Mouse (Mus musculus) activated CD4-positive, CD25-positive, alpha-beta regulatory T cell, adult 4 months (primary cell): Measurements from ENCODE around the gene Tuba3b. TPM values are rescaled to one million over a fixed set of nuclear protein-coding genes. Genes with fewer than 3 reads are reported as not detected.

Source experiments
- ATAC-seq: one replicate; pipeline ENCODE4 v1.8.0; 2017
- polyA plus RNA-seq, 2 experiments: library from polyadenylated mRNA; unstranded; fragments of 100-300 nt; shearing (Covaris generic); gene quantifications; one replicate each; pipeline ENCODE4 v1.2.1; 2017

Gene Tuba3b
- polyA plus RNA-seq, 2 experiments from 2014 or later = not detected

GRCm38 (mm10) chr6:145607746-145608145 lies 7.8 kb upstream of the Tuba3b start:
- no peak for ATAC-seq

DNA sequence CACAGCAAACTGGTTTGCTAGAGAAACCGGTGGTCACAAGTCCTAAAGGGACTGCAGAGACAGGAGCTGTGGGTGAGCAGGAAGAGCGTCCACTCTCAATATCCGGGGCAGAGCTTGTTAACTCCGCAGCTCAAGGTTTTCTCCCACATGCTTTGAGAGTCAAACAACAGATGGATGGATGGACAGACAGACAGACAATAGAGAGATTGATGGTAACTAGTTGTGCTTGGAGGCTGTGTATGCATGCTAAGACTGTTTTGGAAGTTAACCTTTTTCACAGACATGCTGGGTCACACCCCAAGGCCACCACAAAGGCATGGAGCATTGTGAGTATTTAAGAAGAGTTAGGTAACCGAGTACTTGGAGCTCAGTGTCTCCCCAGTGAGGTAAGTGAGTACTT lies 6.9 kb upstream of the Tuba3b start:
- no peak for ATAC-seq

DNA sequence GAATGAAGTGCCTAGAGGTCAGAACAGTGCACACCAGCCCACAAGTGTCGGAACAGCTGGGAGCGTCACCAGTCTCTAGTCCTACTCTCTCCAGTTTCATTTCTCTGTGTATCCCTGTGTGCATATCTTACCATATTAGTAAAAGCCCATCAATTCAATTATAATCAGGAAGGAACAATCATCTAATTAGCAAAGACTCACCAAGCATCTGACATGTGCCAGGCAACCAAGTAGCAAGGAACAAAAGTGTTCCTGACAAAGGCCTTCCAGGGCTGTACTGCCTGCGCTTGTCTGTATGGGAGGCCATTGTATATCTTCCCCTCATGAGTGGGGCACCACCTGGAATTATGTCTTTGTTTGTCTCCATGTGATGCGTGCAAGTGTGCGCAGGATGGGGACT lies 4.7 kb upstream of the Tuba3b start:
- ATAC-seq = no peak

DNA sequence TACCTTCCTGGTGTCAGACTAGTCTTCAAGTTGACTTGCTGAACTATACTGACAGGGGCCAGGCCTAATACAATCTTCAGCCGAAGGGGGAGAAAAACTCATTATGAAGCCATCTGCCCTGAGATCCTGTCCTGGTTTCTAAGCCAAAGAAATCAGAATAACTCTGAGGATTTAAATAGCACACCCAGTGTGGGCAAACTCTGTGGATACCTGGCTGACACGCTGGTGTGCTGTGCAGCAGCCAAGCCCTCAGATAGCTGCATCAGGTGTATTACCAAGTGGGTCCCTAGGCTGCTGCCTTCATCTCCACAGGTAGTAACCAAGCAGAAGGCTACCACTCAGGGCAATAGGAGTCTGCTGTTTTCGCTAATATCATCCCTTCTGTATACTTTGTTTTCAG lies 2.9 kb upstream of the Tuba3b start:
- no peak for ATAC-seq

DNA sequence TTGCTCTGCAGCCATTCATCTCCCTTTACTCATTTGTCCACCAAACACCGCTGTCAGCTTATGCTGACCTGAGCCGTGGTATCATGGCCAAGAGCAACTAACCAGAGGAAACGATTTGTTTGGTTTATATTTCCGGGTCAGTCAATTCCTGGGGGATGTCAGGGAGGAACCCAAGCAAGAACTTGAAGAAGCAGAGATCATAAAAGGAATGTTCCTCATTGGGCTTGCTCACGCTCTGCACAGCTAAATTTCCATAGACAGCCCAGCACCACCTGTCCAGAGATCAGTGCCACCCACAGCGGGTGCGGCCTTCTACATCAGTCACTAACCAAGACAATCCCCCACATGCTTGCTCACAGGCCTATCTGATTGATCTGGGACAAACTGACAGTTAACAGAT lies 1.3 kb upstream of the Tuba3b start, which contains the start of gene Lmntd1:
Gene Lmntd1, minus strand, starts transcription at position 101 of the 400 bp plus-strand sequence.
- no peak for ATAC-seq

GRCm38 (mm10) chr6:145616402-145617229 lies 1.1 kb downstream of the Tuba3b start:
- peak; percentile 59 for ATAC-seq

DNA sequence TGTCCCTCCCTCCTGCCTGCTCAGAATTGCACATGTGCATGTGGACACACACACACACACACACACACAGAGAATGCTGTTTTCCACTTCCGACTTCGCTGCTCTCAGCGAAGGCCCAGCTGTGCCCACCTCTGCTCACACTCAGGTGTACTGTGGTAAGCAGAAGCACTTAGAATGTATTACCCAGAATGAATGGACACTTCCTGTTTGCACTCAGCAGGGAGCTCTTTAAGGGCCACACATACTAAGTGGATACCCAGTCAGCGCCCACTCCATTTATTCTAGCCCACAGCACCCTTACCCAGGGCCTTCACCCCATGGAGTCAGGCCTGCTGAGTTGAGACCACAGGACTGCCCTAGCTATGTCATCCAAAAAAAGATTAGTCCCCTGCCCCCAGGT lies 7.6 kb downstream of the Tuba3b start:
- ATAC-seq = no peak

GRCm38 (mm10) chr6:145630269-145630668 lies 14.7 kb downstream of the Tuba3b start:
- no peak for ATAC-seq

DNA sequence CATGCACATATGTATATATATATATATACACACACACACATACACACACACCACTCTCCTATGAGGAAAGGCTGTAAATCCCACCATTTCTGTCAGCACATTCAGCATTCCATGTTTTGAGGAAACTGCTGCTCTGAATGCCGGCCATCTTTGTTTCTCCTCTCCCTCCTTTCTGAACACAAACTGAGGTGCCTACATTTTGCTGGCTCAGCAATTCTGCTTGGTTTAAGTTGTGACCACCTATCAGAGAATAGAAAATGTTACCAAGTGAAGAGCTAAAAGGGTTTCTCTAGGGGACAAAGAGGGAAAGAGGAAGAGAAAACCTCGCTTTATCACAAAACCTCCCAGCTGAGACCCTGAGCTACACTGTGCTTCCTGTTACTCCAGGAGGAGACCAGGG lies 18.9 kb downstream of the Tuba3b start:
- ATAC-seq = no peak

DNA sequence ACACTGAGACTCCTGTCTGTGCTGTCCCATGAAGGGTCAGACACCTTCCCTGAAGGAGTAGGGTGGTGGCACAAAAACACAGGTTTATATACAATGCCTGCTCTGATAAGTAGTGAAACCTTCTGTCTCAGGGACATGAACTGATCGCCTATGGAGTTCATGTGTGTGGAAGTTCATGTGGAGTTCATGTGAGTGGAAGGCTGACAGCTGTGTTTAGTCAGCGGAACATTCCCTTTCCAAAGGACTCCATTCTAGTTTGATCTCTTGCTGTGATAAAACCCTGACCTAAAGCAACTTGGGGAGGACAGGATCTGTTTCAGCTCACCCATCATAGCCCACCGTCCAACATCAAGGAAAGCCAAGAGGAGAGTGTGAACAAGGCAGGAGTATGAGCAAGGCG lies 21.1 kb downstream of the Tuba3b start:
- ATAC-seq = no peak

DNA sequence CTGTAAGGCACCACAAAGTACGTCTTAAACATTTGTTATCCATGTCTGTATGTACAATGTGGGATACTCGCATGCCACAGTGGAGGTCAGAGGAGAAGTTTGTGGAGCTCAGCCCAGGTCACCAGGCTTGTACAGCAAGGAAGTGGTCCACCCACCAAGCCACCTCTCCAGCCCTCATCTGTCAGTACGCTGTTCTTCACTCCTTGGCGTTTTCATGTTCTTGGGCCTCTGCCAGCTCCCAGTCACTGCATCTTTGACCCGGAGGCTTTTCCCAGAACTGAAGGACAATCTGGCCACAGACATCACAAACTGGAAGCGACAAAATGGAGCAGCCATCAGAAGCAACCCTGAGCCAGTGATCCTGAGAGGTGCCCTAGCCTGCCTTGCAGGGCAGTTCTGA lies 22.7 kb downstream of the Tuba3b start:
- no peak for ATAC-seq

DNA sequence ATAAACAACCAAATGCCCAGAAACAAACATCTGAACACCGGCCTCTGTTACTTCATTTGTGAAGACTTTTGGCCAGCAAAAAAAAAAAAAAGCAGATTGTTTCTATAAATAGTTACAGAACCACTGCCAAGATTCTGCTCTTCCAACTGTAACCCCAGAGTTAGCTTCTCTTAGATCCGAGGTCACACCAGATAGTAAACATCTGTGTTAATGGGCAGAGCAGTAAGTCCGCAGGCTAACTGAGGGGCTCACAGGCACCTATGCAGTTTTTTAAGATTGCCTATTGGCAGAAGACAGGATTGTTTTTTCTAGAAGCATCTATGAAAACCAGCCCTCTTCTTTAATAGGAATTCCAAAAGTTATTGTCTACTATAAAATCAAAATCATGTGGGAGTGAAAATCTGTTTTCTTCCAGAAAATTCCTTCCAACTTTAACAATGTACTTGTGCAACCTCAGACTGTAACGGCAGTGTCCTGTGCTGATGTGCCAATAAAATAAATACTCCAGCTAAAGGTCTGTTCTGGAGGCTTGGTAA lies 25.5 kb downstream of the Tuba3b start:
- no peak for ATAC-seq

DNA sequence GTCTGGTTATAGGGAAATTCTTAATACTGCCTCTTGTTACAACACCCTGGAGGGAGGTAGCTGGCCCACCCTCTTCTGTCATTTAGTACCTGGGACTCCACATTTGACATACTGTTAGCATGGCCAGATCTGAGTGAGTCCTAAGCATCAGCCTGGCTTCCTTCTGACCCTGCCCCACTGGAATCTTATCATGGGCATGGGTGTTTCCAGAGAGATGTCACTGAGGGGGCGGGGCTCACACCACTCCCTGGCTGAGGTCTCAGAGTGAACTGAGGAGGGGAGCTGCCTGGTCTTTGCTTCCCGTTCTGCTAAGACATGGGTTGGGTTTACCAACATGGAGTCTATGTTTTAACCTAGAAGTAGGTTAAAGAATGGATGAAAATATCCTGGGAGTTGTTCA lies 36.4 kb downstream of the Tuba3b start:
- no peak for ATAC-seq

DNA sequence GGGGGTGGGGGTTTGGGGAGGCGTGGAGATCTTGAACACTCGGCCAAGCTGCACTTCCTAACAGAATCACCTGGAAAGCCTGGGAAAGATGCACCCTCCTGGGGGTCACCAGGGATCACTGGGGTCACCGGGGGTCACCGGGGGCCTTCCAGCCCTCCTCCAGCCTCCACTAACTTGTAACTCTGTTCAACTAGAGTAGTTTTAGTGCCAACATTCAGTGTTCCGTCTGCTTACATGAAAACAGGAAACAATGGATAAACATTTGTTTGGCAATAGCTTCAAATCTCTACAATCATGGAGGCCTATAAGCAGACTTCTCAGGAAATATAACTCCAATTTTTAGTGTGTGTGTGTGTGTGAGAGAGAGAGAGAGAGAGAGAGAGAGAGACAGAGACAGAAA lies 37.4 kb downstream of the Tuba3b start:
- ATAC-seq = no peak

- no peak for ATAC-seq
These were observed 38.1 kb downstream of the Tuba3b start for GRCm38 (mm10) chr6:145653626-145654025.

- no peak for ATAC-seq
These were observed 38.7 kb downstream of the Tuba3b start for GRCm38 (mm10) chr6:145654062-145654836.

DNA sequence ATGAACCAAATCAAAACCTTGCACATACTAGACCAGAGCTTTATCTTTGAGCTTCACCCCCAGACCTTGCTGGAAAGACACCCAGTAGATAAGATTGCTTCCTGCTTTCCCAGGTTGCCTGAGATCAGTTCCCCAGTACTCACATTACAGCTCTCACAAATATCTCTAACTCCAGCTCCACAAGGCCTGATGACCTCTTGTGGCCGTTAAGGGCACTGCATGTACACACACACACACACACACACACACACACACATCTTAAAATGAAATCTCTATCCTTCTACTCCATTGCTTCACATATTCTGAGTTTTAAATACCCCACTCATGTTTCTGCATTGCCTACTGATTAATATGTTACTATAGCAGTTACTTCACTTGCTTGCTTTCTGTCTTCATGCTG lies 40.1 kb downstream of the Tuba3b start:
- ATAC-seq = no peak

DNA sequence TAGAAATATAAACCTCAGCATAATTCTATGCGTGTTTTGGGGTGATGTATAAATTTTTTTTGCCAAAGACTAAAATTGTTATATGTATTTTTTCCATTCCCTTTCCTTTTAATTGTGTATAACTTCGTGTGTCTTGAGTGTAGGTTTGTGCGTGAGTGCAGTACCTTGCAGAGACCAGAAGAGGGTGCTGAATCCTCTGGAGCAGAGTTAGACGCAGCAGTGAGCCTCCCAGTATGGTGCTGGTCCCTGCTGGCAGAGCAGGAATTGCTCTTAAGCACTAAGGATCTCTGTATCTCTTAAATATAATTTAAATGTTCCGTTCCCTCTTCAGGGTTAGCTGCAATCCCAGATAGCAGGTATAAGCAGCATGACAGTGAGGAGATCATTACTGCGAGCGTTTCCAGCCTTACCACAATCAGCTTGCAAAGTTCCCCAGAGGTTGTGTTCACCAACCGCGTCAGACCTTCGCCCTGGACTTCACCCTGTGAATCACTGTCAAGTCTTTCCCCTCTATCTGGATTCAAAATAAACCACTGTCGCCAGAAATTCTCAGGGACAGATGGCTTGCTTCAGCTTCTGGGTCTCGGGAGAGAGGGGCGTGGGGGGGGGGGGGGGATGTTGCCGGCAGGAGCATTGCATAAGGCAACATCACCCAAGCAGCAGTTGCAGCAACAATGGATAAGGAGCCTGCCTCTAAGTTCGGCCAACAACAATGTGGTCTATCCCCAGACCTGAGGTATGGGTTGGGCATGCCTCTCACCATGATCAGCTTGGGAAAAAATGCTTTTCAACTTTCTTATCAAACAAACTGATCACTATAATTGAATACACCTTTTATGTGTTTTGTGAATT lies 41.4 kb downstream of the Tuba3b start:
- ATAC-seq = no peak

DNA sequence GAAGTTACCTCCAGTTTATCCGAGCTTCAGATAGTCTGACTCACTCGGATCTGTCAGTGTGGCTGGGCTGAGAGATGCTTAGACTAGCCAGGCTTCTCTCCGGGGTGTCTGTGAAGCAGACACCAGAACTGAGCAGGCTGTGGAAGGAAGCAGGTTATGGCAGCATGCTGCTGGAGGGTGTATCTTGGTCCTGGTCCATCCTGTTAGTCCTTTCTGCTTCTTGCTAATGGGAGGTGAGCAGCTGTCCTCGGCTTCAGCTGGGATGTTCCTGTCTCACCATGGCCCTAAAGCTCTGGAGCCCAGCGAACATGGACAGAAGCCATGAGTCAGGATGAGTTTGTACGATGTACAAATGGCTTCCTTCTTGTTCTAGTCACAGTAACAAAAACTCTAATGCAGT lies 43.6 kb downstream of the Tuba3b start:
- ATAC-seq = no peak

DNA sequence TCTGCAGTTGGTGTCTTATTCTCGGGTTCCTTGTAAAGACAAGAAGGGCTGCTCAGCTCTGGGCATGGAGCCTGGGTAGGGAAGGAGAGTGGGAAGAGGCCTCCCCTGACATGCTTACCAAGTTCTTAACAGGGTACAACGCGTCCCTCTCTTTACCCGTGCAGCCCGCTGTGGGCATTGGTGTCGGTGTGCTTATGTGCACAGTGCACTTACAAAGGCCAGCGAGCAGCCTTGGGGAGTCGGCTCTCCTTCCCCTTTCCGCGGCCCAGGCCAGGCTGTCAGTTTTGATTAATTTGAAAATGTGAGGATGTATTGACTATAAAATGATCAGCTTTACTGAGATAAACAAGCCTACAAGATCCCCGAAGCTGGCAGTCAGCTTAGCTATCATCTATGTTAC lies 45.4 kb downstream of the Tuba3b start:
- no peak for ATAC-seq

DNA sequence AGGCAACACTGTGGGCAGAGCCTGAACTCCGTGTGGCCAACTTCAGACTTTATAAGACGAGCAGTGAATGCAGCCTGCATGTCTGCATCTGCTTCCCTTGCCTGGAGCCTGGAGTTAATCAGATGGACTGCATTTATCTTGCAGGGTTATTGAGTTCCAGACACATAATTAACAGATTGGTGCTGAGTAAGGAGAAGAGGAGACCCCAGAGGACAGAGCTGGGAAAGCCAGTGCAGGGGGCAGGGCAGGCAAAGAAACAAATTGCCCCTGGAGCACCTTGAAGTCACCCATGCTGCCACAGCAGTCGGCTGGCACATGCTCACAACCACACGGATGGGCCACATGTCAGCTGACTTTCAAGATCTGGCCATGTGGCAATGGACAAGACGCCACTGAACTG lies 48.7 kb downstream of the Tuba3b start:
- ATAC-seq = no peak

DNA sequence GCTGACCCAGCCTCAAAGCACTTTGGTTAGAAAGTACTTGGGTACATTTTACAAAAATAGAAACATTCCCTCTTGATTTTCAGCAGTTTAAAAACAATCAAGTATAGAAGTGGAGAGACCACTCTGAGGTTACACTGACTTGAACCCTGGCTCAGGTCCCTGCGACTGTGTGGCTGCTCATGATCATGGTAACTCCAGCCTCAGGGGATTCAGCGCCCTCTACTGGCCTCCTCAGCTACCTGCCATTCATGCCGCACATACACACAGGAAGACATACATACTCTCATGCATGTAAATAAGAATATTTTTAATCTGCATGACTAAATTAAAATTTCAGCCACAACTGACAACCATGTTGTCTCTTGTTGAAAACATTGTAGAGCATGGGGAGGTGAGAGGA lies 50.2 kb downstream of the Tuba3b start:
- no peak for ATAC-seq

DNA sequence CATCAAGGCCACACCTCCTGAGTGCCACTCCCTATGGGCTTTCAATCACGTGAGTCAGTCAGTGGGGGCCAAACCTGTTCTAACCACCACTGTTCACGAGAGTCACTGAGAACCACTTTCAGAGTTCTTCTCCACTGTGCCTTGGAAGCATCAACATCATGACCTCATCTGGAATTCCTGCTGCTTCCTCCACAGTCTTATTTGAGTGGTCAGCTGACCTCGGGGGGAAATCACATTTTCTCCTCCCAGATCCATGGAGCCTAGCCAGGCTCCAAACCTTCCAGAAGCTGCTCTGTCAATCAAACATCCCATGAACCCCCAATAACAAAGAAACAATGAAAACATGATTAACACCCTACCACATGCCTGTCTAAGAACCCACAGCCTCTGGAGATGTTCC lies 52.1 kb downstream of the Tuba3b start:
- ATAC-seq = no peak
